Mouse (Mus musculus): ENCODE data around the gene Mettl24.

Mettl24 gene

DNA sequence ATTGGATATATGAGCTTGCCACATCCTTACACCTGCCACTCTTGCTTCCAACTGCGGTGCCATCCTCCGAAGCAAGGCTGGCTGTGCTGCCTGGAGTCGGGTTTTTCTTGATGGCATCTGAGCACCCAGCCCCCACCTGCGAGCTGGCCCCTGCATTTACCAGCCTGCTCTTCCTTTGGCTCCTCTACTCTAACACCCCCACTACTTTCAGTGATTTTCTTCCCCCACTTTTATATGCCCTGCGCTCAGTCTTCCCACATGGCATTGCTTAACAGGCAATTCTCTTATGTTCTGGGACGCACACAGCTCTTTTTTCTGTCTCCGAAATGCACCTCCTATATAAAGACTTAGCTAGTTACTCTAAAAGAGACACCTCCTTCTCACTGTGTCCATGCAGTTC, 1.2 kb downstream of the Mettl24 start:
- CTCF ChIA-PET = no interaction called here

DNA sequence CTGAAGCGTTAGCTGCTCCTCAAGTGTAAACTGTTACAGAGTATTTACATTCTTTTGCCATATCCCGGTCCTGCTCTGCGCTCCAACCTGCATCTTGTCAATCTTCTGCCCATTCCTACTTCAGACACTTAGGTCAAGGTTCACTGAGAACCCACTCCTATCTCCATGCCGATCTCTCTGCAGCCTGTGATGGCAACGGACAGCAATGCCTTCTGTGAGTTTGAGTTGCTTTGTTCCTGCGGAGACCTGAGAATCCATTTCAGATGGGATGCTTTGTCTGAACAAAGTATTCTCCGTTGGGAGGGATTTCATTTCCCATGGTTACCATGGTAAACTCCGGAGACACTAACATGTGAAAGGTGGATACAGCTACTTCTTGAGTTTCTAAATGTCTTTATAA, 2.6 kb downstream of the Mettl24 start:
- CTCF ChIA-PET = no interaction called here

DNA sequence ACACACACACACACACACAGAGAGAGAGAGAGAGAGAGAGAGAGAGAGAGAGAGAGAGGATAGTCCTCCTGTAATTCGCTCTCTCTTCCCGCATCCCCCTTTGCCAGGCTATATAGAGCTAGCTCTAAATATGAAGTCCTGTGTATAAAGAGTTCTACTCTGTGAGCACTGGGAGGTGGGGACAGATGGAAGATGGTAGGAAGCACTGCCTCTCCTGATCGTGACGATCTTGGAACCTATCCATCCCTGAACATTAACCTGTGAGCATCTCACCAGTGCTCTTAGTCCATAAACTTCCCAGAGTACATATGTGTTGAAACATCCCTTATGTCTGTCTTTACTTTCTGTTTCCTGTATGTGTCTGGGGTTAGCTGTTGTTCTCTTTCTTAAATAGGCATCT, 3.9 kb downstream of the Mettl24 start:
- CTCF ChIA-PET = no interaction called here

DNA sequence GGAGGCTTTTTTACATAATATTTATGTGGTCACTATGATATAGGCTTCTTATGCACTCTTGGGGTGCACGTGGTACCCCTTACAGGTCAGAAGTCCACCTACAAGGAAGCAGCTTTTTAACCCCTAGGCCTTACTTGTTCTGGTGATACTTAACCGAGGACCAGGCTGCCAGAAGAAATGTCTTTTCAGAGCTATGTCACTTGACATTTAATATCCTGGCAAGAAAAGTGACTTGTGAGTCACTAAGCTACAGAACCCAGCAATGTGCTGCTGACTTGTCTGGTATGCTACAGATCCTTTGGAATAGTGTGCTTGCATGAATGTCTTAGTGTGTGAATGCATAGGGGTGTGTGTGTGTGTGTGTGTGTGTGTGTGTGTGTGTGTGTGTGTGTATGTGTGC, 4.3 kb downstream of the Mettl24 start:
- CTCF ChIA-PET = no interaction called here

DNA sequence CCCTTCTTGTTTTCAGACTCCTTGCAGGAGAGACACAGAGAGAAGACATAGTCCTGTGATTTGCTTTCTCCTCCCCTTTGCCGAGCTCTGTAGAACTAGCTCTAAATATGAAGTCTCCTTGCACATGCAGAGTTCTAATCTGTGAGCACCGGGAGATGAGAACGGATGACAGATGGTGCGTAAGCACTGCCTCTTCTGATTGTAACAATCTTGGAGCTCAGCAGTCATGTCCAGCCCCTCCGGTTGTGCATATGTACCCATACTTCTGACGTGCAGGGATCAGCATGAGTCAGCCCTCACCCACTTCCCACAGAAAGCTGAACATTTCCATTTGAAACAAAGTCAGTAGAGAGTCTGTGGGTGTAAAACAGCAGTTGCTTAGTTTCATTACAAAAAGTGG, 5.2 kb downstream of the Mettl24 start:
- CTCF ChIA-PET = no interaction called here

DNA sequence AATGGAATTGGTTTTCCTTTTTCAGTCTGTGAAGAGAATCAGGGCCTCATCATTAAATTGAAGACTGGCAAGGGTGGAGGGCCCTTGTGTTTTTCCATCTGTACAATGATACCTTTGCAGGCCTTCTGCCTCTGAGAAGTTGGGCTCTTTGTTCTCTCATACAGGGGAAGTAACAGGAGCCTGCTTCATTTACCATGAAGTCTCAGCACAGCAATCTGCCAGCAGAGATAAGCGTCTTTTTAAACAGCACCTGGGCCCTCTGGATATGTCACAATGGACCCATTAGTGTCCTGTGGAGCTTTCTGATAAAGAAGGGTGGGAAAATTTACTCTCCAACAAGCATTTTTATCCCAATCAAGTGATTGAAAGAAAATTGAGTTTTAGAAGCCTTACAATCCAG, 5.8 kb downstream of the Mettl24 start:
- CTCF ChIA-PET = no interaction called here

DNA sequence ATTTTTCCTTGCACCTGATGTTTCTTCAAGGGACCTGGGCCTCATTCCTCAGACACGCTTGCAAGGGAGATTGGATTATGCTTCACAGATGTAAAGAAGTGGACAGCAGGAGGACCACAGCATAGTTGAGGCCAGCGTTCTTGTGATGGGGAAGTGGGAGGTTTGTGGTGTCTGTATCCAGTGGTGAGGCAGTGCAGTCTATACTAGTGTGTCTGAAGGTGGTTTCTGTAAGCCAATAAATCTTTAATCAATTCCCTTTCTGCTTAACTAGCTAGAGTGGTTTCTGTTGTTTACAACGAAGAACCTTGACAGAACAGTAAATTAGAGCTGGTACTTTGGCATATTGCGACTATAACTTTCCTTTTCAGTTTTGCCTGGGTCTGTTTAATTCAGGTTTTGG, 15.6 kb downstream of the Mettl24 start:
- CTCF ChIA-PET = no interaction called here

DNA sequence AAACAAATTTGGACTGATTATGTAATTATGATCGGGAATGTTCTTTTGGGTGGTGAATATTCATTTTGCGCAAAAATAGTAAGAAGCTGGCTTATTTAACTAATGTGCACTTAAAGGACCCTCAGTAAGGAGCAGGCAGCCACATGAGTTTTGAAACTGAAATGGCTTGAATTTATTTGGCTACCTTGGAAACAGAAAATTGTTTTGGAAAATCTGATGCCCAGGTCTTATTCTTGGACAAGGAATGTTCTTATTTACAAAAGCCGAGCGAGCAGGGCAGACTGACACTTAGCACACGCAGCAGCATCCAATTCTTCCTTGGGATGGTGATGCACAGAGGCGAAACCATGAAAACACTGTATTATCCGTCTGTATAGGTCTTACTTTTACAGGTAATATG, 28.0 kb downstream of the Mettl24 start:
- CTCF ChIA-PET = no interaction called here

DNA sequence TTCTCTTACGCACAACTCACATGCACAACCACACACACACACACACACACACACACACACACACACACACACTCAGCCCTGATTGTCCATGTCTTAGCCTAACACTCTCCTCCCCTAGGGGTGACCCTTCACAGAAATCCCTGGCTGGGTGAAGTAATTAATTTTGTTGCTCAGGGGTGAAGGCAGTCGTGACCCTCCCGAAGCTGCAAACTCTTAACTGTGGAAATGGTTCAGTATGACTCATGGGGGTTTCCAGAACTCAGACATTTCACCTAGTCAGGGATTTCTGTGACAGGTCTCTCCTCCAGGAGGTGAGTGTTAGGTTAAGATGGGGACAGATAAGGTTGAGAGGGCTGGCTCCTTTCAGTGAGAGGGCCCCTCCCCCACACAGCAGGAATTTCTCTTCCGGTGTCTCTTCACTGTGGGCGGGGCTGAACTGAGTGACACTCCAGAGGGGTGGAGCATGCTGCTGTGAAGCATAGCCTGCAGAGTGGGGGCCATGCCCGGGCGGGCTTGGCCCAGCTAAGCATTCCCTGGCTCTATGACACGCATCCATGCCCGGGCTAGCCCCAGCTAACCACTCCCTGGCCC, 30.0 kb downstream of the Mettl24 start:
- CTCF ChIA-PET = no interaction called here

DNA sequence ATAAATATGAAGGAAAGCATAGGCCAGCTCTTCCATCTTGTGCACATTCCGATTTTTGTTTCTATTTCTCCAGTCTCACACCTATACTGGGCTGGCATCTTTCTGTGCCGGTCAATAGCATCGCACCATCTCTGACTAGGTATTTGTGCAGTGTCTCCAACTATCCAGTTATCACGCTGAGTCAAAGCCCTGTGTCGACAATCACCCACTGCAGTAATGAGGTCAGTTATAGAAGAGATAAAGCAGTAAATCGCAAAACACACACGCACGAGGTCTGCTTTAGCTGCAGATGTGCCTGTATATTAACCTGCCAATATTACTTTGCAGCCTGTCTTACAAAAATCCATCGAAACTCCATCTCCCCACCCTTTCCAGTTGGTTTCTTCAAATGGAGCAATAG, 30.7 kb downstream of the Mettl24 start:
- CTCF ChIA-PET = no interaction called here

DNA sequence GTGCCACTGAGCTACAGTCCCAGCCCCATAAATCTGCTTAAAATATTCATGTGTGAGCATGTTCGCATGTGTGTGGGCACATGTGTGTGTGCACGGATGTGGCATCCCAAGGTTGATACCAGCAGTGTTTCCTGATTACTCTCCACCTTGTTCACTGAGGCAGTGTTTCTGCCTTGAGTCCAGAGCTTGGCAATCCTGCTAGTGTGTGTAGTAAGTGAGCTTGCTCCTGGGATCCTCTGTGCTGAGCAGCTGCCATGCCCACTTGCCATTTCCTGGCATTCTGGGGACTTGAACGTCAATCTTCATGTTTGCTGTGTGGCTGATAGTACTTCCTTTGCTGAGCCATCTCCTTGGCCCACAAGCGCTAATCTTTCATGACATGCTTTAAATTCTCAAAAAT, 32.1 kb downstream of the Mettl24 start:
- CTCF ChIA-PET = no interaction called here

DNA sequence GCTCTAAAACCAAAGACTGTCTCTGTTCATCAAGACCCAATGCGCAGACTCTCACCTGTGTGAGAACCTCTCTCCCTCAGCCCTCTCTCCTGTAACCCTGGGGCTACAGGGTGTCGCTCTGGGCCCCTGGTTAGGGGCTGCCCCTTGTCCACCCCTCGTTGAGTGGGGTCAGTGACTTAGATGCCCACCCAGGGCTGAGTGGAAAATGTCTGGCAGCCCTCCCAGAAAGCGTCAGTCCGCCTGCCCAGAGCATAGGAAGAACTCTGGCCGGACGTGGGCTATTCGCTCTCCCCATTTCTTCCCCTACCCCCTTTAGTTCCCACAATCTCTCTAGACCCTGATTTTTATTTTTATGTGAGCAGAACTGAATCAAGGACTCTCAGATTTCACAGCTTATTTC, 33.2 kb downstream of the Mettl24 start:
- CTCF ChIA-PET = no interaction called here

DNA sequence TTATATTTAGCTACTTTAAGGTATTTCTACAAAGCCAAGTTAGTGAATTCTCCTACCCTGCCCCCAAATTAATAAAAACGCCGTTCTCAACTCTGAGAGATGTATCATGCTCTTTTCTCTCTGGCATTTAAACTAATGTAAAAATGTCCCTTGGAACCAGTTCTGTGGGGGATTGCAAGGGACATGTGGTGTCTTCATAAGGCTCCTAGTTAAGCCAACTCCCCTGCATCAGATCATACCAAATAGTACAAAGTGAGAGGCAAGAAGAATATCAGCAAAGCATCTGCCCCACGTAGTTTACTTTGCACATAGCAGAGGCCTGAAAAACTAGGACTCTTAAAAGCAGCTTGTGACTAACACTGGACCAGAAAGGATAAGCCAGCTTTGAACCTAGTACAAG, 33.6 kb downstream of the Mettl24 start:
- CTCF ChIA-PET = no interaction called here

DNA sequence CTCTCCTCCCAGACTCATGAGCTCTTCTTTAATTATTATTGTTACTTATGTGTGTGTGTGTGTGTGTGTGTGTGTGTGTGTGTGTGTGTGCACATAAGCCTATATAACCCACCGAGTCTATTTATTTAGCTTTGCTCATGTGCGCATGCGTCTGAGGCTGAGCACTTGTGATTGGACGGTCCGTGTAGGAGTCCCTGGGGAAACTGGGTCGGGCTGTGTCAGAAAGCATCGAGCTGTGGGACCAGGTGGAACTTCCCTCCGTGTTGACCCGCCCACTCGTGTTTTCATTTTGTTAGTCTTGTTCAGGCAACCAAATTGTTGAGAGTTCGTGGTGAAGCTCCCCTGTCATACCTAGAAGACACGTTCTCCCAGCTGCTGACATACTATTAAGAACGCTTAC, 35.3 kb downstream of the Mettl24 start:
- CTCF ChIA-PET = no interaction called here

DNA sequence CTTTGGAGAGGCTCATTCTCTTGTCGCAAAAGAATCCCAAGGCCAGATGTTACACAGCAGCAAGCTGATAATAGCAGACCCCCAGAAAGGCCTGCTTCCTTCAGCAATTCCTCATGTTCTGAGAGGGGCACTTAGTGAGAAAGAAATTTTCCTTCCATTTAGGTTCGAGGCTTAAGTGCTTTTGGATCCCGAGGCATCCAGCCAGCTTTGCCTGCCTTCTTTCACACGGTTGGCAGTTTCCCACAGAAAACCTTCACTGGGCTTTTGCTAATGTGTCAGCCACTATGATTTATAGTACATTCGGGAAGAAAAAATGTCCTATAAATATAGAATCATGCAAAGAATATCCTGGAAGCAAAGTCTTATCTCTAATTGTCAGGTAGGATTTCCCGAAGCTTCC, 36.0 kb downstream of the Mettl24 start:
- CTCF ChIA-PET = no interaction called here

DNA sequence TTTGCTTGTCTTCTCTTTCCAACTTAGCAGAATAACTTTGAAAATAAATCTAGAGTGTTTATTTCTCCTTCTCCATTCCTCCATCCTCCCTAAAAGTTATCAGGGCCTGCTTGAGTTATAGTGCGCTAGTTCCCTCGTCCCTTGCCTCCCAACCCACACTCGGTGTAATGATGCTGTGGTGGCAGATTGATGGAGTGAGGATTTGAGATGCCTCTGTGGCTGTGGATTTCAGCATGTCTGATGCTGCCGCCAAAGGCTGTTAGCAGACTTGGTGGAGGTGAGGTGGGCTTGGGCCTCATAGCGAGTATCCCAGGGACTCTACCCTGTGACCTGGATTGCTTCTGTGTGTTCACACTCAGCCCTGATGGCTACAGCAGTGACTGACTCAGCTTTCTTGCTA, 37.8 kb downstream of the Mettl24 start:
- CTCF ChIA-PET = no interaction called here

DNA sequence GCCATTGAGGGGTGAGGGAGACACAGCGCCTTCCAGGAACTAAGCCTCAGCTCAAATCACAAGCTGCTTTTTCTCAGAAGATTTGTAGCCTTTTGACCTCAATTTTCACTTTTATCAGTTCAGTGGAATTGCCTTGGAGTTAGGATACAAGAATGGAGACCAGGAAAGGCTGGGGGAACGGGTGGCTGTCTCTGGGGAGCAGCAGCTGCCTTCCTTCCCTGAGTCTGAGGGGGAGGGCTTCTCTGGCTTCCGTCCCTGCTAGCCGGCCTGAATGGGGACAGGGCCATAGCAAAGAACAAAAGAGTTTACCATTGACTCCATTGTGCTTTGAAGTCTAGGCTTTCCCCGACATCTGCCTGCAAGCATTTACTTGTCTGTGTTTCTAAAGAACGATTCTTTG, 41.3 kb downstream of the Mettl24 start:
- CTCF ChIA-PET = no interaction called here

DNA sequence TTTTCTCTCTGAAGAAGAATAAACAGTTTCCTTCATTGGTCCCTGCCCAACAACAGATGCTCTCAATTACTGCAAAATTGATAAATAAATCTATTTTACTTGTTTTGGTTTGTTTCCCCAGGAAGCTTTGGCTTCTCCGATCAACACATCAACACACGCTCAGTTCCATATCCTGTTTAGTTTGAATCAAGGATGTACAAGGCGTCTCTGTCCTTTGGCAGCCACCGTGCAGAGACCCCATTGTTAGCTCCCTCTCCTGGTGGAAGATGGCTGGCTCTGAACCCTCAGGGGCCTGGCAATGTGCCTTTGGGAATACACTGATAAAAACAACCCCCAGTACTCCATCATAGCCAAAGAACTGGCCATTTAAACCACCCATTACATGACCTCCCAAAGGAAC, 42.0 kb downstream of the Mettl24 start:
- CTCF ChIA-PET = no interaction called here

DNA sequence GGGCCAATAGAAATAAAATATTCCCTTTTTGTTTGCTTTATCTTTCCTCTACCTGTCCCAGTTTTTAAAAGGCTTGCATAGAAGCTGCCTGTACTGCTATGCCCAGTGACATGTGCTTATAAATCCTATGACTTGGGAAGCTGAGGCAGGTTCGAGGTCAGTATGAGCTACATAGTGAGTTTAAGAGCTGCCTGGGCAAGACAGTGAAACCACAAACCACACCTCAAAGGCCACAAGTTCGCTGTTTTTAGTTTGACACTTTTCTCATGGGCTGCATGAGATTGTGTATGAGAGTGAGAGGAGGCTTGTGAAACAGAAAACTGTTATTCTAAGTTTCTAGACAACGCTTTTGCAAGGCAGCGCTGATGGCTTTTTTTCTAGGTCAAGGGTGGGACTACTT, 42.4 kb downstream of the Mettl24 start:
- CTCF ChIA-PET = no interaction called here

DNA sequence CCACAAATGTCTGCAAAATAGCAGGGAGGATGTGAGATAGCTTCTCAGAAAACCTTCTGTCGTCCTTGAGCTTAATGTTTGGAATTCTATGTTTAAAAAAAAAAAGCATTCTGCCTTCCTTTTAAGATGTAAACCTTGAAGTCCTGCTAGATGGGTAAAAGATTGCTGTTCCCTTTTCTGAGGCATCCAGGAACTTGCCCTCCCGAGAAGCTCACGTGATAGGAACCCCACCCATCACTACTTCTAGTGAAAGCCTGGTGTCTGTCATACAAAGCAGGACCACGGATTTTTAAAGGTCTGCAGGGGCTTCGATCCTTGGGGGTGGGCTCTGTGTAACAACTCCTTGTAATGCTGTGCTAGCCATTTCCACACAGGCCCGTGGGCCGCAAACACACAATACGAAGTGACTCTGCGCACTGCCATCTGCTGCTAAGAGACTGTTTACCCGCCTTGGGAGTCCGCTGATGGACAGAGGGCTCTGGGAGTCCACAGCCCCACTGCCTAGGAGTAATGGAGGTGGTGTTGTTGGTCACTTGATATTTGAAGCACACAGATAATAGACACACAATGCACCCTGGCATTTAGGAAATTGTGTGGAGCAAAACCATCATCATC, 43.3 kb downstream of the Mettl24 start:
- CTCF ChIA-PET = no interaction called here

DNA sequence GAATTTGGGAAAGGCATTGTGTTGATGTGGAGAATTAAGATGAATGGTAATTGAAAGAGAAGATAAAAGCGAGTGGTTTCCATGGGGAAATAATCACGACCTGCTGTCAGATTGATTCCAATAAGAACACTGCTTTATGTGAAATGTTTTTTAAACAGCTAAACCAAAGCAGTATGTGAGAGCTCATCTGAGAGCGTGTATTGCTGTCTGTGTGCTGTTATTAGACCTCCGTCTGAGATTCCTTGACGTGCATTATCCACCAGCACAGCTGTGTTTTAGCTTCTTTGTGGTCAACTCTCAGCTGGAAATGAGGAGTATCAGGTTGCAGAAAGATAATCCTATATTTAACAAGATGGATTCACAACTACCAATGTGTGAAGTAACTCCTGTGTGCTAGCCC, 43.9 kb downstream of the Mettl24 start:
- CTCF ChIA-PET = no interaction called here

DNA sequence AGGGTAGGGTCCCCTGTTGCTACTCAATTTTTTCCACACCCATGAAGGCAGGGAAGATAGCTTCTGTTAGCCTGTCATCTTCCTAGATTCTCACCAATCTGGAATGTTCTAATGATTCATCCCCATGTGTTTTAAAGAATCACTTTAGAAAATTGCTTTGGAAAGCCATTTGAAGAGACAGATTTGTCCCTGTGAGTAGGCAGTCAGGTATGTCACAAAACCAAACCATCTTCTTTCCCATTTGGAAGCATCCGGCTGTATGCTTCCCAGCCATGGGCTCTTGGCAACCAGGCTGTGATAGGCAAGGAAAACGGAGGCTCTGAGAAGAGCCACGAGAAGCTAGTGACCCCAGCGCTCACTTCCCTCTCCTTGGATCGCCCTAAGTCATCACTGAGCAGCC, 47.1 kb downstream of the Mettl24 start:
- CTCF ChIA-PET = no interaction called here

DNA sequence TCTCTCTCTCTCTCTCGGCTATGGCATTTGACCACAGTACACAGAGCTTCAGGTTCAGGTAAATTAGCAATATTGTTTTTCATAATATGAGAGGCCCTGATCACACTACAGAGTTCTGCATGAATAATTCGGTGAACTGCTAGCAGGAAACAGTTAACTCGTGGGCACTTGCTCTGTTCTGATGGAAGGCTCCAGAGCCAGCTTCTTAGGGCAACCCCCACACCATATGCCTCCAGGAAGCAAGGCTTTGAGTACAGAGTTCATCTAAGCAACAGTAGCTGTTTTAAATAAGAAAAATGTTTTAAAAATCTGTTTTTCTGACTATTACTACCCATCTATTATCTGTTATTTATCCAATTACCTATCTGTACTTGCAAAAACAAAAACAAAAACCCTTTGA, 50.2 kb downstream of the Mettl24 start:
- CTCF ChIA-PET = no interaction called here

DNA sequence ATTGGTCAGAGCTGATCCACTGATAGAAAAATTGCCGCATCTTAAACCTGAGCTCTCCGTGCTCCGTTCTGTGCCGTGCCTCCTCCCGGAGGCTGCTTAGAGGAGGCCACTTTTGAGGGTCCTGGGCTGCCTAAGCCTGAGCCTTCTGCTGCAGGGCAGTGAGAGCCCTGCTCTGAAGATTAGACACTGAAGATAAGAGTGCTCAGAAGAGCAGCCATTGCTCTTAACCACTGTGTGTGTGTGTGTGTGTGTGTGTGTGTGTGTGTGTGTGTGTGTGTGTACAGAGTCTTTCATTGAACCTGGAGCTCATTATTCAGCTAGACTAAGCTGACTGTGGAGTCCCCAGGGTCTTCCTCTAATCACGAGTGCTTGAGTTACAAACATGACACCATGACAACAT, 53.1 kb downstream of the Mettl24 start:
- CTCF ChIA-PET = no interaction called here

Measured in spleen, embryonic (tissue).